Mouse (Mus musculus): Measurements from ENCODE around the gene Cops8.

GRCm38 (mm10) chr1:90651781-90652180, 49.0 kb downstream of the Cops8 start:
- TF ChIP-seq EP300 (IDR thresholded peaks at IDR 0.05; ENCODE audit: insufficient read depth, low read depth, low read length) (no peak), POLR2A (IDR thresholded peaks at IDR 0.05; ENCODE audit: insufficient read depth, low read length) (no peak)
